Mouse (Mus musculus) effector memory CD4-positive, alpha-beta T cell, adult 5 months (primary cell): ENCODE measurements around the gene Gm7849. TPM values are rescaled to one million over a fixed set of nuclear protein-coding genes. Genes with fewer than 3 reads are reported as not detected.

Experiments used
- polyA plus RNA-seq: library from polyadenylated mRNA; unstranded; fragments of 100-300 nt; shearing (Covaris generic); gene quantifications from one replicate; pipeline ENCODE4 v1.2.1, GENCODE M21; 2017

The Gm7849 gene
- polyA plus RNA-seq, result not detected

GRCm38 (mm10) chr8:21456460-21456859 is at the start of gene Gm7849:
TSS of gene Gm7849 (minus strand) at chr8:21456560.

GRCm38 (mm10) chr8:21427111-21427510 is 29.2 kb downstream of the Gm7849 start, which contains the start of gene Defa36:
TSS of gene Defa36 (plus strand) at chr8:21427411.

Other genes with a start within 250 kb of the Gm7849 start
- gene Gm15292, start 206.8 kb downstream of the Gm7849 start, polyA plus RNA-seq, result not detected
- gene Defa27, start 141.0 kb downstream of the Gm7849 start, polyA plus RNA-seq, result not detected
- not detected for gene Defa29, start 129.5 kb downstream of the Gm7849 start, polyA plus RNA-seq
- gene Defa2, start 78.0 kb downstream of the Gm7849 start, polyA plus RNA-seq, result not detected
- not detected for gene Defa33, start 64.7 kb downstream of the Gm7849 start, polyA plus RNA-seq
- not detected for gene Defa36, start 29.1 kb downstream of the Gm7849 start, polyA plus RNA-seq
- not detected for gene Defa20, start 52.7 kb upstream of the Gm7849 start, polyA plus RNA-seq
- gene Defa32, start 72.5 kb upstream of the Gm7849 start, polyA plus RNA-seq, result not detected
- not detected for gene Defa37, start 108.8 kb upstream of the Gm7849 start, polyA plus RNA-seq
- not detected for gene Defa28, start 126.4 kb upstream of the Gm7849 start, polyA plus RNA-seq
- gene Gm7861, start 137.9 kb upstream of the Gm7849 start, polyA plus RNA-seq, result not detected
- not detected for gene Defa26, start 161.6 kb upstream of the Gm7849 start, polyA plus RNA-seq
- gene Defa17, start 199.2 kb upstream of the Gm7849 start, polyA plus RNA-seq, result not detected
- not detected for gene Defa34, start 209.2 kb upstream of the Gm7849 start, polyA plus RNA-seq
- gene AY761184, start 247.1 kb upstream of the Gm7849 start, polyA plus RNA-seq, result not detected